Mouse (Mus musculus) cerebellum, adult 11-12 months (tissue): ENCODE measurements at regions not wholly inside any gene's neighbourhood (a gene's known extent, or its start where the extent isn't known, plus 50 kb on each side); places are given as distances from the start of the nearest gene placed in this dataset.

Experiments used
- DNase-seq: peaks from one replicate; pipeline ENCODE4 v3.0.0; 2022

- no peak for DNase-seq
Observed at GRCm38 (mm10) chr16:93384039-93384537, 219.8 kb downstream of the Setd4 start.

DNA sequence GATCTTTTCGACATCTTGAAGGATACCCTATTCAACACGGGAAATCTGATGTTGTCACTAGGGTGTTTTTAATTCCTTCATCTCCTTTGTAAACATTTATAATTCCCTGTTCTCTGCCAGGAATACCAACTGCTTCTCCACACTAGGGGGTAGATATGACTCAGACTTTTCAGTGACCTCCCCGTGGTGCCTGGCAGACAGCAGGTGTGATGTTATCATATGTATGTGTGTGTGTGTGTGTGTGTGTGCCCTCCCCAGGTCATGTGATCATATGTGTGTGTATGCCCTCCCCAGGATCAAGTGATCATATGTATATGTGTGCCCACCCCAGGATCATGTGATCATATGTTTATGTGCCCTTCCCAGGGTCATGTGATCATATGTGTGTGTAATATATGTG is 220.9 kb downstream of the Setd4 start:
- no peak for DNase-seq

- no peak for DNase-seq
Observed at GRCm38 (mm10) chr16:93380717-93381671, 222.9 kb downstream of the Setd4 start.

DNA sequence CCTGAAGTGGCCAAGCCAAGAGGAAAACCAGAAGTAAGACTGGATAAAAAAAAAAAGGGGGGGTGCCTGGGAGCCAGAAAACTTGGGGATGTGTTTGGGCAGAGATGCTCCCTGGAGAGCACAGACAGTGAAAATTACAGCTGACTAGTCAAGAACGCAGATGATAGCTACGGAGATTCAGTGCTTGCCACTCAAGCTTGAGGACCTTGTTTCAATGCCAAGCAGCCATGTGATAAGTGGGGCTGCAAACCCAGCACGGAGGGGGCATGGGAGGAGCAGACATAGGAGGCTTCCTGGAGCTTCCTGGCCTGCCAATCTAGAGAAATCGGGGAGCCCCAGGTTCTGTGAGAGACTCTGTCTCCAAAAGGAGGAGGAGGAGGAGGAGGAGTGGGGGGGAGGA is 223.7 kb downstream of the Setd4 start:
- no peak for DNase-seq

DNA sequence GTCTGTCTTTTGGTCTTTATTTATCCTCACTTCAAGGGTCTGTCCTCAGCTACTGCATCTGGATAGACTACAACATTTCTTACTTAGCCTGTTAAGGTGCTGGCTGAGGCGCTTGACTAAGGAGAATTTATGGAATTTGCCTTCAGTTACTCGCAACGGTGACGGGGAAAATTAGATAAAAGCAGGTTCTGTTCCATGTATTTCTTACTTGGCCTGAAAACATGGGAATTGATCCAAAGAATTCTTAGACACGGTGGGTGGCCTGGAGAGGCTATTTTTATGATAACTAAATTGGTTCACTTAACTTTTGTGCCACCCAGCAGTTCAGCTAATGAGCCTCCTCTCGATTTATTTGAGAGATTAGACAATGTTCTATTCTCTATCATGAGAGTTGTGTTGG is 224.3 kb downstream of the Setd4 start:
- no peak for DNase-seq

DNA sequence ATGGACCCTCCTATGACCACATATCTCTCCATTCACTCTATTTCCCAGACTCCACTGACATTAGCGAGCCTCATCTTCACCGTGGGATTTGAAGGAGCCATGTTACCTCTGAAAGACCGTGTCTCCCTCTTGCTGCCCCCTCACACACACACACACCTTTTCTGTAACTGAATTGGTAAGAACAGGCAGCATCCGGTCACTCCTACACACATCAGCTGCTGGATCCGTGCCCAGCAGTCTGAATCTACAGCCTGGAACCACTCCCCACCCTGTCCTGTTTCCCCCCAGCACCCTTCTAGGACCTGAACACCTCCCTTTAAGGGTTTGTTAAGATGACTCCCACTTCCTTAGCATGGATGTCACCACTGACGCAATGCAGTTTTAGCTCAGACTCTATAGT is 229.2 kb downstream of the Setd4 start:
- no peak for DNase-seq

DNA sequence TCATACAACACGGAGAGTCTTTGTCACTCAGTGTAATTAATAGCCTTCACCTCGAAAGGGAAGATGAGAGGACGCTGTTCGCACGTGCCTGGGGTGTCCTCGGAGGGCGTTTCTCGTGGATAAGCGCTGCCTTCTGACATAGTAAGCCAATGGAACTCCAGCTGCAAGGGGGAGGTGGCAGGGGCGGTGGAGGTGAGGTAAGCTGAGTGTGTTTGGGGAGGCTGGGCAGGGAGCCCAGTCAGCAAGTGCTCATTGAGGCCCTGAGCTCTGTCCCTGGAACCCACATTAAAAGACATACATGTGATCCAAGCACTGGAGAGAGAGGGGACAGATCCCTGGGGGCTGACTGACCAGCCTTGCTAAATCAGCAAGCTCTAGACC is 234.1 kb downstream of the Setd4 start:
- no peak for DNase-seq

GRCm38 (mm10) chr16:93368824-93369765 is 234.8 kb downstream of the Setd4 start:
- DNase-seq, result no peak

- no peak for DNase-seq
Observed at GRCm38 (mm10) chr16:93367995-93368394, 235.9 kb downstream of the Setd4 start.

DNA sequence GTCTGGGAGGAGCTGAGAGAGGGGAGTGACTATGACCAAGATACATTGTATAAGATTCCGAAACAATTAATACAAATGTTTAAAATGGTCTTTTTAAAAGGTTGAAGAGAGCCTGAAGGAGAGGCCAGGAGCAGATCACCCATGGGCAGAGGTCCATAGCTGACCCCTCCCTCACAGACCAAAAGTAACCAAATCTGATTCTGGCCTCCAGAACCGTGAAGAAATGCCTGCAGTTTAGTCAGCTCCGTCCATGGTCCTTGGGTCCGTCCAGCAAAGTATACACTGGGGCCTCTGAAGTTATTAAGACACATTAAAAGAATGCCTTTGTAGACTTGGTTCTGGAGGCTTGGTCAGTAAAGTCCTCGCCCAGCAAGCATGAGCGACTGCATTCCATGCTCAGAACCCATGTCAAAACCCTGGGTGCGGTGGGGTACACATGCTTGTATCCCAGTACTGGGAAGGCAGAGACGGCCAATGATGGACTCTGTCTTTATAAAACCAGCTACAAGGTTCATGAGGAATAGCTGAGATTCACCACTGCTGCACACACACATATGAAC is 236.5 kb downstream of the Setd4 start:
- no peak for DNase-seq

- DNase-seq, result no peak
Observed at GRCm38 (mm10) chr16:93366383-93366941, 237.4 kb downstream of the Setd4 start.

DNA sequence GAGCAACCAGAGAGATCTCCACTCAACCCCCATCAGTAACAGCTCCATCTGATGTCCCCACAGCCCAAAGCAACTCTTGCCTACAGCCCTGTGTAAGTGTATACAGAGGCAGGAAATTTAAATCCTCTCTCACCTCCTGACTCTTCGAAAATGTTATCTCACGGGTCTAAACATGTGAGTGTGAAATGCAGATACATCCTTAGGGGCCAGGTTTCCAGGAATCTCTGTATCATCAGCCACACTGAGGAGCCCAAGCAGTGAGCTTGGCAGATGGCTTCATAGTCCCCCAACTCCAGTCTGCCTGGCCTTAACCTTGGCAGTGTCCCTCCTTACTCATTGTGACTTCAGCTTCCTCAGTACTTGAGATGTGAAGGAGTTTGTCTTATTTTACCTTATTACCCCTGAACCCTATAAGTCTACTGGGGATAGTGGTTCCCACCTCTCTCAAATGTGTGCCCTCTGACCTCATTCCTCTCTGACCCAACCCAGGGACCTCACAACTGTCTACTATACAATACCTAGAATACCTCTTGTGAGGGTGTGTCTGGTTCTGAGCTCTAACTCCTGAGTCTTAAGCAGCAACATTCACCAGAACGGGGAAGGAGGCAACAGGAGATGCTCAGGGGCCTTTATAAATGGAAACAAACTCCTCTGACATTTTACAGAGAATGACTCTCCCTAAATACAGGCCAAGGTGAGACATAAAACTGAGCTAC is 238.5 kb downstream of the Setd4 start:
- DNase-seq, result no peak

GRCm38 (mm10) chr16:93359772-93360171 is 244.1 kb downstream of the Setd4 start:
- no peak for DNase-seq

GRCm38 (mm10) chr16:93358613-93359012 is 245.2 kb downstream of the Setd4 start:
- no peak for DNase-seq

DNA sequence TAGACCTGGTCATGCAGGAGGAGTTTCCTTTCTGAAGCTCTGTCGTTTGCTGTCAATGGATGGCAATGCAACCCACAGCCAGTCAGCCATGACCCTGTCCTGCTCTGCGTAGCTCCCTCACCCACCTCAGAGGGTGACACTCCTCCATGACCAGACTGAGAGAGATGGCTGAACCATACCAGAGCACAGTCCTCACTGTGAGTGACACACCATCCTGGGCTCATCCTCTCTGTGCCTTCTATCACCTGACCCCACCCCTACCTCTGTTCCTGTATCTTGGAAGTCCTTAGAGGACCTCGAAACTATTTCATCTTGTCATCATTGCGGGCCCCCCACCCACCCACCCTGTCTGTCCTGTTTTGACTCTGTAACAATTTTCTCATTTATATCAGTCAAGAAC is 245.7 kb downstream of the Setd4 start:
- no peak for DNase-seq

GRCm38 (mm10) chr16:93355204-93355899 is 248.5 kb downstream of the Setd4 start:
- no peak for DNase-seq

GRCm38 (mm10) chr16:93353971-93354370 is 249.9 kb downstream of the Setd4 start:
- no peak for DNase-seq

- DNase-seq, result no peak
Observed at GRCm38 (mm10) chr16:93344555-93344954, 259.3 kb downstream of the Setd4 start.

DNA sequence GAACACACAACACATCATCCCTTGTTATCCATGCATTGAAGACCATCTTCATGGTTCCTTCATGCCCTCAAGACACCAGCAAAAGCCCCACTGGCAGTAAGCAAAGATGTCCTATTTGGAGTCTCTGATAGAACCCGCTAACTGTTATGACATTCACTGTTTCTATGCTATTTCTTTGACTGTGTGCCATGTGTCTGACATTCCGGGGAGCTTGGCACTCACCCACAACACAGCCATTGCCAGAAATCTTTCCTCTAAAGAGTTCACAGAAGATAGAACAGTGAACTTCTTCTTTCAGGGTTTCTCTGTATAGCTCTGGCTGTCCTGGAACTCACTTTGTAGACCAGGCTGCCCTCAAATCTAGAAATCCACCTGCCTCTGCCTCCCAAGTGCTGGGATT is 261.2 kb downstream of the Setd4 start:
- DNase-seq, result no peak

- no peak for DNase-seq
Observed at GRCm38 (mm10) chr16:93341791-93342190, 262.1 kb downstream of the Setd4 start.

DNA sequence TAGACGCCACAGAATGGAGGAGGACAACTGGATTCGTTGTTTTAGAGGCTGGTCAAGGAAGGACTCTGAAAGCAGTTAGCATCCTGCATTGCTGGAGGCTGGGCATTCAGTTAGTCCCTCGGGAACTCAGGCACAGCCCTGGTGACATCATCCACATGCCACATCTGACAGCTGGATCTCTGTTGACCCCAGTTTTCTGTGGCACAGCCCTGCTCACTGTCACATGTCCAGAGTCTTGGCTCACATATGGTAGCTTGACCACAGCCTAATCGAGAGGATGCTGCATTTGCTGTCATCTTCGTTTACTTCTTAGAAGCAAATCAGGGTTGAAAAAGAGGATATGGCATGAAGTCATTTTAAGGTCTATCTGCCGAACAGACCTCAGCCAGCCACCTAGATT is 265.1 kb downstream of the Setd4 start:
- no peak for DNase-seq
